Mouse (Mus musculus) CH12.LX (cell line): ENCODE data around the gene Tmem150c. TPM values are rescaled to one million over a fixed set of nuclear protein-coding genes. Genes with fewer than 3 reads are reported as not detected.

Experiments
- DNase-seq: peaks from one replicate; pipeline ENCODE4 v3.0.0-alpha.2; 2013; ENCODE audit errors: extremely low read depth
- H3K27ac ChIP-seq: 2 replicates; pipeline ENCODE4 v1.5.1; 2012; ENCODE audit warnings: low read depth, mild to moderate bottlenecking, control low read depth, moderate library complexity; ENCODE audit not compliant: insufficient read depth
- H3K27me3 ChIP-seq: replicated peaks from 2 replicates; pipeline ENCODE3; 2012; ENCODE audit warnings: inconsistent platforms
- H3K36me3 ChIP-seq, 2 experiments: replicated peaks in 1 of 2; 2 replicates each; pipeline versions ENCODE3 to v1.6.1; 2012; ENCODE audit warnings: inconsistent platforms in 1 of 2, low read length in 1 of 2, mild to moderate bottlenecking in 1 of 2, mixed read lengths in 1 of 2, moderate library complexity in 1 of 2; ENCODE audit not compliant: control insufficient read depth in 1 of 2, insufficient read depth in 1 of 2
- H3K4me1 ChIP-seq, 2 experiments: 2 replicates each; pipeline ENCODE4 v1.6.1; 2012; ENCODE audit warnings: inconsistent platforms in 1 of 2, moderate library complexity in 1 of 2; ENCODE audit not compliant: insufficient read depth in 2 of 2, control insufficient read depth in 1 of 2
- H3K4me2 ChIP-seq: 2 replicates; pipeline ENCODE4 v1.6.1; 2012; ENCODE audit warnings: low read depth, mild to moderate bottlenecking, control low read depth; ENCODE audit not compliant: poor library complexity, insufficient read depth, severe bottlenecking
- H3K4me3 ChIP-seq, 3 experiments: fragments of 150-350 bp in 1 of 3; sonication (generic) in 1 of 3; replicated peaks in 1 of 3; 2 replicates each; pipeline versions ENCODE3 to v1.5.1; 2011 to 2012; ENCODE audit warnings: low read depth in 2 of 3, low read length in 2 of 3, mild to moderate bottlenecking in 2 of 3, moderate library complexity in 2 of 3, control low read depth in 1 of 3, improper control_type of control experiment in 1 of 3, inconsistent platforms in 1 of 3, mixed read lengths in 1 of 3; ENCODE audit not compliant: poor library complexity in 1 of 3
- H3K79me2 ChIP-seq: replicated peaks from 2 replicates; pipeline ENCODE4 v1.6.1; 2012; ENCODE audit warnings: mild to moderate bottlenecking, moderate library complexity; ENCODE audit not compliant: control insufficient read depth, poor library complexity, insufficient read depth, severe bottlenecking; ENCODE audit errors: extremely low read depth
- H3K9ac ChIP-seq: 2 replicates; pipeline ENCODE4 v1.6.1; 2012; ENCODE audit warnings: low read depth, mild to moderate bottlenecking, control low read depth, moderate library complexity; ENCODE audit not compliant: insufficient read depth
- H3K9me3 ChIP-seq: replicated peaks from 2 replicates; pipeline ENCODE3; 2012; ENCODE audit warnings: low read length, inconsistent platforms, mixed read lengths
- BHLHE40 ChIP-seq: IDR thresholded peaks from 2 replicates; pipeline ENCODE4 v1.6.1; 2011; ENCODE audit warnings: mild to moderate bottlenecking, low read depth, low read length, improper control_type of control experiment
- CHD1 ChIP-seq: IDR thresholded peaks from 2 replicates; pipeline ENCODE4 v1.6.1; 2012; ENCODE audit warnings: low read depth, low read length, improper control_type of control experiment, inconsistent platforms
- CTCF ChIP-seq, 2 experiments: IDR thresholded peaks in 1 of 2; conservative IDR thresholded peaks in 1 of 2; 2 replicates each; pipeline ENCODE4 v1.5.1; 2011 to 2012; ENCODE audit warnings: low read depth in 2 of 2, low read length in 2 of 2, improper control_type of control experiment in 1 of 2, inconsistent platforms in 1 of 2, mild to moderate bottlenecking in 1 of 2, moderate library complexity in 1 of 2
- E2F4 ChIP-seq: IDR thresholded peaks from 2 replicates; pipeline ENCODE4 v1.6.1; 2011; ENCODE audit warnings: low read depth, low read length, improper control_type of control experiment; ENCODE audit not compliant: insufficient replicate concordance
- ELF1 ChIP-seq: IDR thresholded peaks from 2 replicates; pipeline ENCODE4 v1.6.1; 2014; ENCODE audit warnings: low read depth, mild to moderate bottlenecking, inconsistent platforms, low read length, improper control_type of control experiment
- EP300 ChIP-seq: IDR thresholded peaks from 2 replicates; pipeline ENCODE4 v1.6.1; 2011; ENCODE audit warnings: low read length, improper control_type of control experiment
- ETS1 ChIP-seq: conservative IDR thresholded peaks from 2 replicates; pipeline ENCODE4 v1.6.1; 2012; ENCODE audit warnings: low read depth, mild to moderate bottlenecking, inconsistent platforms, low read length, improper control_type of control experiment, moderate library complexity
- JUN ChIP-seq: IDR thresholded peaks from 2 replicates; pipeline ENCODE4 v1.6.1; 2011; ENCODE audit warnings: low read depth, mild to moderate bottlenecking, low read length, improper control_type of control experiment, moderate library complexity; ENCODE audit not compliant: insufficient read depth
- JUND ChIP-seq: conservative IDR thresholded peaks from 2 replicates; pipeline ENCODE4 v1.6.1; 2011; ENCODE audit warnings: low read depth, low read length, improper control_type of control experiment
- MAFK ChIP-seq: IDR thresholded peaks from 2 replicates; pipeline ENCODE4 v1.6.1; 2011; ENCODE audit warnings: low read length, improper control_type of control experiment; ENCODE audit not compliant: insufficient replicate concordance
- MAX ChIP-seq: IDR thresholded peaks from 2 replicates; pipeline ENCODE4 v1.6.1; 2011; ENCODE audit warnings: low read length, improper control_type of control experiment
- MEF2A ChIP-seq: IDR thresholded peaks from 2 replicates; pipeline ENCODE4 v1.6.1; 2014; ENCODE audit warnings: low read depth, mild to moderate bottlenecking, inconsistent platforms, low read length, improper control_type of control experiment, borderline replicate concordance
- MXI1 ChIP-seq: IDR thresholded peaks from 2 replicates; pipeline ENCODE4 v1.6.1; 2011; ENCODE audit warnings: mild to moderate bottlenecking, low read depth, low read length, improper control_type of control experiment
- MYC ChIP-seq: IDR thresholded peaks from 2 replicates; pipeline ENCODE4 v1.6.1; 2011; ENCODE audit warnings: low read depth, mild to moderate bottlenecking, improper control_type of control experiment, low read length
- NRF1 ChIP-seq: IDR thresholded peaks from 2 replicates; pipeline ENCODE4 v1.6.1; 2014; ENCODE audit warnings: low read depth, mild to moderate bottlenecking, inconsistent platforms, low read length, improper control_type of control experiment, moderate library complexity
- PAX5 ChIP-seq: IDR thresholded peaks from 2 replicates; pipeline ENCODE4 v1.6.1; 2012; ENCODE audit warnings: low read length, inconsistent platforms, mixed read lengths
- POLR2A ChIP-seq: IDR thresholded peaks from 2 replicates; pipeline ENCODE4 v1.6.1; 2011; ENCODE audit warnings: low read depth, mild to moderate bottlenecking, improper control_type of control experiment, low read length
- RAD21 ChIP-seq: IDR thresholded peaks from 2 replicates; pipeline ENCODE4 v1.6.1; 2011; ENCODE audit warnings: low read depth, mild to moderate bottlenecking, low read length, improper control_type of control experiment, moderate library complexity
- RCOR1 ChIP-seq: conservative IDR thresholded peaks from 2 replicates; pipeline ENCODE4 v1.6.1; 2012; ENCODE audit warnings: low read depth, mild to moderate bottlenecking, inconsistent platforms, low read length, improper control_type of control experiment
- SIN3A ChIP-seq: IDR thresholded peaks from 2 replicates; pipeline ENCODE4 v1.6.1; 2012; ENCODE audit warnings: low read length, improper control_type of control experiment, inconsistent platforms
- SMC3 ChIP-seq: IDR thresholded peaks from 2 replicates; pipeline ENCODE4 v1.6.1; 2011; ENCODE audit warnings: low read depth, low read length, improper control_type of control experiment
- TBP ChIP-seq: conservative IDR thresholded peaks from 2 replicates; pipeline ENCODE4 v1.6.1; 2011; ENCODE audit warnings: low read depth, low read length, improper control_type of control experiment
- TCF12 ChIP-seq: IDR thresholded peaks from 2 replicates; pipeline ENCODE4 v1.6.1; 2014; ENCODE audit warnings: low read depth, mild to moderate bottlenecking, inconsistent platforms, low read length, improper control_type of control experiment
- USF1 ChIP-seq: IDR thresholded peaks from 2 replicates; pipeline ENCODE4 v1.6.1; 2014; ENCODE audit warnings: low read depth, mild to moderate bottlenecking, inconsistent platforms, low read length, improper control_type of control experiment
- dilution Hi-C: fragments of 300-500 bp; cut with MboI; formaldehyde crosslinking; loops from 2 replicates; pipeline ENCODE4 v1.14.3; 2020; ENCODE audit warnings: low sequenced_read_pairs; ENCODE audit not compliant: extremely low pct_unique_long_range_greater_than_20kb, extremely low pct_ligation_motif_present
- in situ Hi-C: fragments of 300-500 bp; cut with MboI; formaldehyde crosslinking; loops from 3 replicates; pipeline ENCODE4 v1.14.3; 2019; ENCODE audit warnings: low sequenced_read_pairs, low pct_ligation_motif_present, low pct_unique_long_range_greater_than_20kb, mixed read lengths
- polyA plus RNA-seq: library from polyadenylated mRNA; unstranded; fragments of >175 nt; gene quantifications from 2 replicates; pipeline ENCODE4 v1.2.1, GENCODE M21; 2012; ENCODE audit warnings: low read depth; ENCODE audit not compliant: insufficient read length
- total RNA-seq, 2 experiments: library from RNA; depleted of rRNA; stranded (reverse); fragments of 300-350 nt in 1 of 2; fragments of >200 nt in 1 of 2; gene quantifications; 2 replicates each; pipeline ENCODE4 v1.2.3; 2012 to 2014

Gene Tmem150c
- total and polyA plus RNA-seq, 3 experiments = not detected

GRCm38 (mm10) chr5:100123283-100123682, 36.3 kb downstream of the Tmem150c start:
- H3K79me2 ChIP-seq = no peaks in the 10 kb centered on the region
- H3K36me3 ChIP-seq = no peaks in the 10 kb centered on the region
- H3K4me3 ChIP-seq = no peak overlapping the region
- TF ChIP-seq POLR2A (no peak), CTCF (conservative IDR thresholded peaks at IDR 0.05 in 1 of 2, IDR thresholded peaks at IDR 0.05 in 1 of 2; ENCODE audit: low read depth in 2 of 2, low read length in 2 of 2) (no peak), NRF1 (no peak), E2F4 (no peak), SMC3 (no peak), JUN (no peak), USF1 (no peak), MEF2A (no peak), JUND (no peak)
- TF ChIP-seq, all 38 proteins: peak for 0
- H3K9me3 ChIP-seq = no peaks in the 10 kb centered on the region
- DNase-seq = no peak
- in situ Hi-C loops (no loop called here), dilution Hi-C loops (no loop called here)
- H3K27me3 ChIP-seq = no peaks in the 10 kb centered on the region
- H3K9ac ChIP-seq = no peak overlapping the region
- no peaks in the 10 kb centered on the region for H3K4me1 ChIP-seq
- H3K27ac ChIP-seq = no peak overlapping the region
- H3K4me2 ChIP-seq = no peak overlapping the region

DNA sequence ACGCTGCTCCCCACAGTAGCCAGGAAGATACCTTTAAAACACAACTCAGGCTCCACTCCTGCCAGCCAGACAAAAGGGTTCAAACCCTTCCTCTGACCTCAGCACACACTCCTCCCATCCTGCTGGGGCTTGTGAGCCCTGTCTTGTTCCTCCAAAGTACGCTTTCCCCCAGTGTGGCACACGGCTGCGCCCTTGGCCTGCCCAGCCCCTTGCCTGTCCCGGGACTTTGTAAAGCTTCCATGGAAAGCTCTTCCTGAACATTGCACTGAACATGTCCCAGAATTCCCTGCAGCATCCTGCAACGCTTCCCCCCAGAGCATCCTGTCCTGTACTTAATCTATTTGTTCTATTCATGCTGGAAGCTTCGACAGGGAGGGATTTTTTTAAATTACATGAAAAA, 38.4 kb downstream of the Tmem150c start:
- dilution Hi-C loops (no loop called here), in situ Hi-C loops (no loop called here)
- Histone ChIP-seq H3K9me3 (no peaks in the 10 kb centered on the region), H3K27me3 (no peaks in the 10 kb centered on the region), H3K36me3 (no peaks in the 10 kb centered on the region), H3K4me1 (no peaks in the 10 kb centered on the region), H3K4me3 (no peak overlapping the region), H3K79me2 (no peaks in the 10 kb centered on the region), H3K4me2 (no peak overlapping the region), H3K27ac (no peak overlapping the region), H3K9ac (no peak overlapping the region)
- no peak for TF ChIP-seq MEF2A
- TF ChIP-seq RAD21 = no peak
- no peak for TF ChIP-seq MXI1
- no peak for DNase-seq

- H3K4me1 ChIP-seq = no peaks in the 10 kb centered on the region
- H3K36me3 ChIP-seq = no peaks in the 10 kb centered on the region
- no peak for DNase-seq
- H3K9me3 ChIP-seq = no peaks in the 10 kb centered on the region
- TF ChIP-seq MXI1 (no peak), NRF1 (no peak), EP300 (no peak), MAFK (no peak), MAX (no peak), TBP (no peak), PAX5 (no peak), BHLHE40 (no peak), ELF1 (no peak), TCF12 (no peak), SIN3A (no peak), CTCF (conservative IDR thresholded peaks at IDR 0.05 in 1 of 2, IDR thresholded peaks at IDR 0.05 in 1 of 2; ENCODE audit: low read depth in 2 of 2, low read length in 2 of 2) (no peak), POLR2A (no peak), CHD1 (no peak), ETS1 (no peak), RCOR1 (no peak), MYC (no peak)
- H3K4me2 ChIP-seq = no peak overlapping the region
- H3K9ac ChIP-seq = no peak overlapping the region
- H3K79me2 ChIP-seq = no peaks in the 10 kb centered on the region
- H3K27ac ChIP-seq = no peak overlapping the region
- in situ Hi-C loops (no loop called here), dilution Hi-C loops (no loop called here)
- H3K4me3 ChIP-seq = no peak overlapping the region
- H3K27me3 ChIP-seq = no peaks in the 10 kb centered on the region
Measured at GRCm38 (mm10) chr5:100120711-100121141, 38.9 kb downstream of the Tmem150c start.
